Mouse (Mus musculus) testis, adult 2 months (tissue): Measurements from ENCODE around the gene Ube2l3. TPM values are rescaled to one million over a fixed set of nuclear protein-coding genes. Genes with fewer than 3 reads are reported as not detected.
"Not testable (repeated sequence)": the region's sequence is repeated elsewhere in the genome, so short reads cannot be mapped to it uniquely, and the experiment has no call there.

Source experiments
- H3K27ac ChIP-seq: fragments of 200-500 bp; 2 replicates; pipeline ENCODE4 v1.5.1; 2012; ENCODE audit warnings: low read depth, low read length; ENCODE audit not compliant: control insufficient read depth, insufficient read depth
- H3K27me3 ChIP-seq: fragments of 200-500 bp; 2 replicates; pipeline ENCODE4 v1.6.1; 2012; ENCODE audit warnings: mild to moderate bottlenecking, low read length, moderate library complexity; ENCODE audit not compliant: control insufficient read depth, insufficient read depth
- H3K36me3 ChIP-seq: fragments of 200-500 bp; 2 replicates; pipeline ENCODE4 v1.6.1; 2012; ENCODE audit warnings: mild to moderate bottlenecking, low read length; ENCODE audit not compliant: control insufficient read depth, insufficient read depth
- H3K4me1 ChIP-seq: fragments of 200-500 bp; 2 replicates; pipeline ENCODE4 v1.6.1; 2012; ENCODE audit warnings: low read length; ENCODE audit not compliant: control insufficient read depth, insufficient read depth
- H3K4me3 ChIP-seq: fragments of 200-500 bp; 2 replicates; pipeline ENCODE4 v1.5.1; 2012; ENCODE audit warnings: low read depth, mild to moderate bottlenecking, low read length, moderate library complexity, mixed read lengths; ENCODE audit not compliant: control insufficient read depth
- CTCF ChIP-seq: fragments of 200-500 bp; IDR thresholded peaks from 2 replicates; pipeline ENCODE4 v1.5.1; 2012; ENCODE audit warnings: low read depth, mild to moderate bottlenecking, inconsistent platforms, low read length, moderate library complexity; ENCODE audit not compliant: control insufficient read depth, insufficient read depth, insufficient replicate concordance
- POLR2A ChIP-seq: fragments of 200-500 bp; IDR thresholded peaks from 2 replicates; pipeline ENCODE4 v1.6.1; 2012; ENCODE audit warnings: low read depth, mild to moderate bottlenecking, inconsistent platforms, low read length, moderate library complexity; ENCODE audit not compliant: control insufficient read depth
- polyA plus RNA-seq: library from polyadenylated mRNA; depleted of rRNA; stranded (reverse); fragments of >200 nt; gene quantifications from 2 replicates; pipeline ENCODE4 v1.2.3, GENCODE M21; 2012

The Ube2l3 gene
- polyA plus RNA-seq, 1 experiment = 80.1 TPM

DNA sequence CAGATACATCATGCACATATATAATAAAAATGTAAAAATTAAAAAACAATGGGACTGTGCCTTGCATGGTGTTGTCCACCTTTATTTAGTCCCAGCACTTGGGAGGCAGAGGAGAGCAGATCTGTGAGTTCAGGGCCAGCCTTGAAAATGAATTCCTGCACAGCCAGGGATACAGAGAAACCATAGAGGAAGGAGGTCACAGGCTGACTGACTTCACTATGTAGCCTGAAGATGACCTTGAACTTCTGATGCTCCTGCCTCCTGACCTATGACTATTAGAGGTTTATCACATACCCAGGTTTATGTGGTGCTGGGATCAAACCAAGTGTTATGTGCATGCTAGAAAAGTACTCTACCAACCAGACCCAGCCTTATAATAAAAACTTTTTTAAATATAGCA lies 17.0 kb downstream of the Ube2l3 start:
- H3K36me3 ChIP-seq = no peaks in the 10 kb centered on the region
- no peaks in the 10 kb centered on the region for H3K27me3 ChIP-seq
- no peak overlapping the region for H3K4me3 ChIP-seq
- no peaks in the 10 kb centered on the region for H3K4me1 ChIP-seq
- TF ChIP-seq POLR2A = no peak
- TF ChIP-seq CTCF = no peak
- H3K27ac ChIP-seq = no peak overlapping the region

DNA sequence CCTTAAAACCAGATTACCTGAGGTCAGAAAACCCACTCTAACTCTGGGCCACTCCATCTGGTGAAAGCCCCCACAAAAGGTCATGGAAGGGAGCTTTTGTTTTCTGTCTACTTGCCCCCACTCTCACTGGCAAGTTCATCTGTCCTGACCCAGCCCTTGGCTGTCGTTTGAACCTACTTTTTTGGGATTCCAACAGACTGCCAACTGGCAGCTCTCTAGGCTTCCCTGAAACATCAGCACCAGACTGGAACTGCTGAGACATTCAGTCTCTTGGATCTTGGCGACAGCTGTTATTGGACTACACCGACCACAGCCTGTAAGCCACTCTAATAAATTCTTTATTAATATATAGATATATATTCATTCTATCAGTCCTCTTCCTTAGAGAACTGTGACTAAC lies 19.4 kb downstream of the Ube2l3 start:
- Histone ChIP-seq H3K27ac (no peak overlapping the region), H3K4me3 (no peak overlapping the region), H3K4me1 (no peaks in the 10 kb centered on the region), H3K36me3 (no peaks in the 10 kb centered on the region), H3K27me3 (no peaks in the 10 kb centered on the region)
- TF ChIP-seq POLR2A = no peak
- no peak for TF ChIP-seq CTCF

- Histone ChIP-seq H3K27me3 (no peaks in the 10 kb centered on the region), H3K4me3 (no peak overlapping the region), H3K27ac (no peak overlapping the region), H3K36me3 (no peaks in the 10 kb centered on the region), H3K4me1 (no peaks in the 10 kb centered on the region)
- TF ChIP-seq CTCF (no peak), POLR2A (no peak)
Measured at GRCm38 (mm10) chr16:17182136-17182535, 20.3 kb downstream of the Ube2l3 start.

- H3K27ac ChIP-seq = no peak overlapping the region
- H3K36me3 ChIP-seq = no peaks in the 10 kb centered on the region
- no peaks in the 10 kb centered on the region for H3K27me3 ChIP-seq
- no peaks in the 10 kb centered on the region for H3K4me1 ChIP-seq
- no peak overlapping the region for H3K4me3 ChIP-seq
- TF ChIP-seq CTCF = no peak
- no peak for TF ChIP-seq POLR2A
Measured at GRCm38 (mm10) chr16:17181382-17181781, 21.1 kb downstream of the Ube2l3 start.

DNA sequence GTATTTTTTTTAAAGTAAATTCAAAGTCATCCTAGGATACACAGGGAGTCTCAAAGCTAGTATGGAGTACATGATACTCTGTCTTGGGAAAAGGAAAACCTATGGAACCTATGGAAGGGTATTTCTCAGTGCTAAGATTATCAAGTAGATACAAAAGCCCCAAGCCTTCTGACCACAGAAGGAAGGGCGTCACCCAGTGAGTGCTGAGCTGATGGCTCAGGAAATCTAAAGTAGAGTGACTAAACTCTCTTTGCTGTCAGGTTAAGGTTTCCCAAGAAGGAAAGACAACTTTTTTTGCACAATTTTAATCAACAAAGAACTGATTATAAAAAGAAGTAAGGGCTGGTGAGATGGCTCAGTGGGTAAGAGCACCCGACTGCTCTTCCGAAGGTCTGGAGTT lies 22.7 kb downstream of the Ube2l3 start:
- Histone ChIP-seq H3K36me3 (peaks cover 3% of the 10 kb centered on the region; the same call in 1 of the 2 replicates), H3K27ac (no peak overlapping the region), H3K27me3 (no peaks in the 10 kb centered on the region), H3K4me1 (no peaks in the 10 kb centered on the region), H3K4me3 (no peak overlapping the region)
- TF ChIP-seq CTCF = no peak
- TF ChIP-seq POLR2A = no peak

DNA sequence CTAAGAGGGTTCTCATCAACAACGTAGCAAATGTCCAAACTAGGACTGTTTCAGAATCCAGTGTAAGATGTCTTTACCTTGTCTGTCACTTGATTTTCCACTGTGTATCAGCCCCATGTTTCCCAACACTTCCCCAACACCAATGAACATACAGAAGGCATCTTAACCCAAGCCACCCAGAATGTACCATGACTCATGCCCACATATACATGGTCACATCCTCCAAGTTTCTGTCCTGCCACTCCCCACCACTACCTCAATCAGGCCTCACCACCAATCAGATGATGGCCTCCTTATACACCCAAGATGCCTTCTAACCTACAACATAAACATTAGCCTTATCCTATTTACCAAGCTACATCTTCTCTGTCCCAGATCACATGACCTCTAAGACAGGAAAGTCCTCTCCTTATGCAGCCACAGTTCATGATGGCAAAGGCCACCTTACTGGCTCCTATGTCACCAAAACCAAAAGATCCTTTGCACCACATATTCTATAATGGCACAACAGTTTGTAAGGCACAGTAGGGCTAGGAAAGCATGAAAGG lies 24.8 kb downstream of the Ube2l3 start:
- no peaks in the 10 kb centered on the region for H3K27me3 ChIP-seq
- no peak overlapping the region for H3K4me3 ChIP-seq
- no peak for TF ChIP-seq CTCF
- TF ChIP-seq POLR2A = no peak
- no peaks in the 10 kb centered on the region for H3K4me1 ChIP-seq
- H3K36me3 ChIP-seq = peaks cover 3% of the 10 kb centered on the region; the same call in 1 of the 2 replicates
- no peak overlapping the region for H3K27ac ChIP-seq

DNA sequence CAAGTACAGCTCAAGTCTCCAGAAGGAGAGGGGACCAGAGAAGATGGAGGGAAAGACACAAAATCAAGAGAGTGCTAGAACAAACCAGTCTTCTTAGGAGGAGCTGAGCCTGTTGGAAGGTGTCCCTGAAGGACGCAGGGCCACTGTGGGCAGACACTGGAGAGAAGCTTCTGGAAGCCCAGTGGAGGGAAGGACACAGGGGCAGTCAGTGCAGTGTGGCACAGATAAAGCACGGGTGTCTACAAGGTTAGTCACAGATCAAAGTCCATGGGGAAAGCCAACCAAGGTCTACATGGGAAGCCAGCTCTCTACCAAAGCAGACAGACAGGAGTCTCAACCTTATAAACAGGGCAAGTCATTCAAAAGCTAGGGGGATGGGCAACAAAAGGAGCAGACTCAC lies 26.7 kb downstream of the Ube2l3 start:
- TF ChIP-seq CTCF (no peak), POLR2A (no peak)
- Histone ChIP-seq H3K4me3 (no peak overlapping the region), H3K27ac (no peak overlapping the region), H3K4me1 (no peaks in the 10 kb centered on the region), H3K27me3 (no peaks in the 10 kb centered on the region), H3K36me3 (peaks cover 3% of the 10 kb centered on the region)

DNA sequence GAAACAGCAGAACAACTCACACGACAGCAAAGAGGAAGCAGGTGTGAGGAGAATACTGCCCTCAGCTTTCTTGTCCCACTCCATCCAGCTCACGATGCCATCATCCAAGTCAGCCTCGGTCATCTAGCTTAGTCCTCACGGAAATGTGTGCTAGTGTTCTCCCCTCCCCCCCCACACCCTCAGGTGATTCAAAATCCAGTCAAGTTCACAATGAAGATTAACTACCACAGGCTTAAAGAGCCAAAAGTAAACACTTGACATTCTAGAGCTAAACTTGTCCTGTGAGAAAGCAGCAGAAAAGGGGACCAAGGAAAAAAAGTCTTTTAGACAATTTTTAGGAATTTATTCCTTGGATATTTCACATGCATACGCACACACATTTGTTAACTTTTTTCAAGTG lies 34.4 kb downstream of the Ube2l3 start:
- no peak for TF ChIP-seq POLR2A
- no peak for TF ChIP-seq CTCF
- Histone ChIP-seq H3K27ac (no peak overlapping the region), H3K4me1 (no peaks in the 10 kb centered on the region), H3K4me3 (no peak overlapping the region), H3K36me3 (no peaks in the 10 kb centered on the region; the same call in 1 of the 2 replicates), H3K27me3 (no peaks in the 10 kb centered on the region)

DNA sequence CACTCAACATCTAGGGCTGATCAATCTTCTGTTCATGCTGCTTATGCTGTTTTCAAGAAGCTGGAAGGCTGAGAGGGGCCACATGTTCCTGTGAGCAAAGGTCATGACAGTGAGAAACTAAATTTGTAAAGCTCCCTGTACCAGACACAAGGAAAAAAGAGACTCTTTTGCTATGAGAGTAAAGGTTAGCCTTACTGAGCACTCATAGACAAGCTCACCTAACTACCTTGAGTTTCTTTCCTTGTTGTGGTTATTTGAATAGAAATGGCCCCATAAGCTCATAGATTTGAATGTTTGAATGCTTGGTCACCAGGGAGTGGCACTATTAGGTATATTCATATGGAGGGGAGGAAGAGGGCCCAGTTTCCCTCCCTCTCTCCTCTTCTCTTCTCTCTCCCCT lies 35.3 kb downstream of the Ube2l3 start:
- H3K4me1 ChIP-seq = no peaks in the 10 kb centered on the region
- no peaks in the 10 kb centered on the region; the same call in 1 of the 2 replicates for H3K36me3 ChIP-seq
- no peak overlapping the region for H3K4me3 ChIP-seq
- H3K27ac ChIP-seq = no peak overlapping the region
- no peaks in the 10 kb centered on the region for H3K27me3 ChIP-seq
- TF ChIP-seq POLR2A (no peak), CTCF (no peak)

DNA sequence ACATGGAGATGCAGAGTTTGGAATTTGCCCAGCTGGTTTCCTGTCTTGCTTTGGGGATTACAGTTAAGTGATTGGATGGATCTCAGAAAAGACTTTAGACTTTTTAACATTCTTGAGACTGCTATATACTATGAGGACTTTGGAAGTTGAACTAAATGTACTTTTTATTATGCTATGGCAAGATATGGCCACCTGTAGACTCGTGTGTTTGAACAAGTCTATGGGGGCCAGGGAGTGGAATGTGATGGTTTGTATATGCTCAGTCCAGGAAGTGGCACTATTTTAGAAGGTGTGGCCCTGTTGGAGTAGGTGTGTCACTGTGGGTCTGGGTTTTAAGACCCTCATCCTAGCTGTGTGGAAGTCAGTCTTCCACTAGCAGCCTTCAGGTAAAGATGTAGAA lies 37.0 kb downstream of the Ube2l3 start:
- H3K27ac ChIP-seq, H3K4me3 ChIP-seq, H3K4me1 ChIP-seq, H3K27me3 ChIP-seq, H3K36me3 ChIP-seq: not testable (repeated sequence)
